ENCODE assay signal across 8 mouse cellular contexts in genomic region chr11:113618672-113619419, GRCm38 (mm10). TPM values are rescaled to one million over a fixed set of nuclear protein-coding genes. Genes with fewer than 3 reads are reported as not detected.
DNase-seq lines count a peak whose midpoint lies in the region; ATAC-seq and TF ChIP-seq lines count a peak whose summit lies in the region.

Gene Sstr2 (plus strand): TSS chr11:113619342.

- peak within 1 kb of the TSS; percentile 56; the same call in 1 of the 2 replicates for H3K9ac ChIP-seq in ES-E14 (ENCODE audit: insufficient read depth, low read depth, low read length, poor library complexity, severe bottlenecking)
- H3K9ac ChIP-seq in forebrain, embryonic 15.5 days (replicated peaks): peak within 1 kb of the TSS; percentile 77
- no peak within 1 kb of the TSS for H3K9ac ChIP-seq in lung, postnatal 0 days (replicated peaks; ENCODE audit: low read depth)

- H3K27me3 ChIP-seq in forebrain, embryonic 15.5 days: no peaks in the 10 kb centered on the region
- H3K27me3 ChIP-seq in lung, postnatal 0 days (replicated peaks; ENCODE audit: insufficient read depth, low read length): peaks cover 10% of the 10 kb centered on the region

- peak; percentile 53; the same call in 1 of the 2 replicates for ATAC-seq in cerebellum, adult (ENCODE audit: insufficient number of reproducible peaks, low FRiP score, low TSS enrichment)
- peak; percentile 85 for ATAC-seq in forebrain, embryonic 15.5 days (replicated peaks)
- peak; percentile 42 to 69 for ATAC-seq in hematopoietic stem cell, adult 5-6 weeks (replicated peaks in 1 of 2; ENCODE audit: insufficient read depth in 1 of 2, low FRiP score in 2 of 2, low TSS enrichment in 1 of 2, low read depth in 1 of 2, poor library complexity in 2 of 2, severe bottlenecking in 2 of 2)
- ATAC-seq in lung, postnatal 0 days: peak; percentile 80

- H3K27ac ChIP-seq in ES-E14 (ENCODE audit: insufficient read depth, low read depth, low read length, poor library complexity, severe bottlenecking): no peak within 1 kb of the TSS
- H3K27ac ChIP-seq in forebrain, embryonic 15.5 days (replicated peaks): peak within 1 kb of the TSS; percentile 80
- no peak within 1 kb of the TSS for H3K27ac ChIP-seq in lung, postnatal 0 days (ENCODE audit: low read length)

- DNase-seq in ES-E14 (ENCODE audit: low read depth, low spot score): peak; percentile 54
- peak; percentile 75 for DNase-seq in layer of hippocampus, adult 9-11 months
- DNase-seq in lung, postnatal 0 days (ENCODE audit: low spot score): peak; percentile 54
- peak; percentile 50 for DNase-seq in ovary, postnatal 14 days (ENCODE audit: low spot score)
- DNase-seq in thymus, postnatal 36 days: peak; percentile 84

- no peaks in the 10 kb centered on the region for H3K9me3 ChIP-seq in ES-E14 (ENCODE audit: control insufficient read depth, insufficient read depth, low read depth, low read length)
- no peaks in the 10 kb centered on the region for H3K9me3 ChIP-seq in forebrain, embryonic 15.5 days
- H3K9me3 ChIP-seq in lung, postnatal 0 days (ENCODE audit: low read length): no peaks in the 10 kb centered on the region

- TF ChIP-seq CTCF in lung, postnatal 0 days (IDR thresholded peaks at IDR 0.05): peak; percentile 12; the same call in 1 of the 2 replicates

- no peak for TF ChIP-seq EP300 in lung, postnatal 0 days (IDR thresholded peaks at IDR 0.05)

- no peaks in the 10 kb centered on the region for H3K36me3 ChIP-seq in ES-E14 (ENCODE audit: control insufficient read depth, insufficient read depth, low read length, poor library complexity, severe bottlenecking)
- H3K36me3 ChIP-seq in forebrain, embryonic 15.5 days: no peaks in the 10 kb centered on the region
- no peaks in the 10 kb centered on the region for H3K36me3 ChIP-seq in lung, postnatal 0 days (ENCODE audit: insufficient read depth, low read length)

- H3K4me2 ChIP-seq in forebrain, embryonic 15.5 days (replicated peaks): peak within 1 kb of the TSS; percentile 98
- H3K4me2 ChIP-seq in lung, postnatal 0 days (replicated peaks; ENCODE audit: low read depth, low read length): peak within 1 kb of the TSS; percentile 66

- under 1% methylated on average over 54 of the region's 54 CpGs for WGBS in forebrain, embryonic 15.5 days
- 1% methylated on average over 49 of the region's 54 CpGs for WGBS in lung, postnatal 0 days

- in situ Hi-C loops in ES-E14 (cut with MboI; ENCODE audit: low sequenced_read_pairs in 2 of 2, unreplicated experiment in 2 of 2): loop anchor here in 1 of 2 experiments (10.0 kb wide), 1 partner anchor 124 kb away; no protein-coding TSS in a partner anchor

- H3K4me3 ChIP-seq in ES-E14 (ENCODE audit: insufficient read depth in 1 of 2, low read depth in 1 of 2, low read length in 2 of 2, poor library complexity in 1 of 2, severe bottlenecking in 1 of 2): peak within 1 kb of the TSS; percentile 59 to 61
- peak within 1 kb of the TSS; percentile 77 for H3K4me3 ChIP-seq in forebrain, embryonic 15.5 days
- H3K4me3 ChIP-seq in lung, postnatal 0 days (ENCODE audit: low read depth, low read length): peak within 1 kb of the TSS; percentile 38

- H3K4me1 ChIP-seq in ES-E14 (ENCODE audit: control insufficient read depth in 2 of 2, insufficient read depth in 2 of 2, low read length in 2 of 2, poor library complexity in 1 of 2): peaks cover 0 to 14% of the 10 kb centered on the region in 2 experiments; a peak in 2 of 4 replicates
- H3K4me1 ChIP-seq in forebrain, embryonic 15.5 days: peaks cover 43% of the 10 kb centered on the region
- H3K4me1 ChIP-seq in lung, postnatal 0 days (ENCODE audit: insufficient read depth, low read depth, low read length): peaks cover 14% of the 10 kb centered on the region; the same call in 1 of the 2 replicates

TF ChIP-seq in ES-E14, 5 proteins besides CTCF, POLR2A, EP300 and RAD21:
- no peak for TF ChIP-seq ZC3H11A (IDR thresholded peaks at IDR 0.05; ENCODE audit: borderline replicate concordance, low read depth, low read length)
- TF ChIP-seq MAFK (IDR thresholded peaks at IDR 0.05; ENCODE audit: insufficient read depth, low read depth, low read length): no peak
- TF ChIP-seq CHD2 (IDR thresholded peaks at IDR 0.05; ENCODE audit: low read depth, low read length): no peak
- no peak for TF ChIP-seq HCFC1 (IDR thresholded peaks at IDR 0.05; ENCODE audit: borderline replicate concordance, insufficient read depth, low read length)
- TF ChIP-seq ZNF384 (IDR thresholded peaks at IDR 0.05; ENCODE audit: low read depth, low read length): no peak

RNA-seq across cellular contexts. Expression of gene Sstr2, which starts in this region (rescaled TPM):
- total RNA-seq in ES-E14 (2012; rRNA removed): 0.45 and 0.90 TPM in 2 replicates
- polyA plus RNA-seq in forebrain, embryonic 15.5 days (2015; fragmentation: Nextera tagmentation; extraction: Ambion mirVana): 85.6 and 102 TPM in 2 replicates
- total RNA-seq in hematopoietic stem cell, adult 5-6 weeks (2017): 11.8 and 18.3 TPM in 2 replicates
- polyA plus RNA-seq in lung, postnatal 0 days (2015; fragmentation: Nextera tagmentation; extraction: Ambion mirVana): 3.9 and 4.0 TPM in 2 replicates

Comparison
In these comparisons a context has a peak if more than half of its experiments do, and no peak if none do; other contexts are left out.
1. RNA of gene Sstr2 (polyA plus RNA-seq): 85.6 to 102 TPM in forebrain, embryonic 15.5 days; 3.9 to 4.0 TPM in lung, postnatal 0 days; every median in the first group is over 10 times any median in the second.
2. Peak in DNase-seq, H3K4me3 ChIP-seq and H3K9ac ChIP-seq in ES-E14; RNA of the gene not detected or under 1 TPM.
3. Peak in every context shown above with its lines, with median percentiles within 50 percentile points of each other: DNase-seq, H3K4me3 ChIP-seq and ATAC-seq.